Mouse (Mus musculus) layer of hippocampus, adult 2 months (tissue): ENCODE results near the gene Egln1. TPM values are rescaled to one million over a fixed set of nuclear protein-coding genes. Genes with fewer than 3 reads are reported as not detected.
A peak's percentile ranks its signal among the peaks of the same experiment; 100 is the strongest.

Experiments
- DNase-seq, 2 experiments: peaks; one replicate each; pipeline ENCODE4 v3.0.0; 2022; ENCODE audit warnings: low spot score in 2 of 2
- H3K27ac ChIP-seq: fragments of 200-600 bp; 2 replicates; pipeline ENCODE4 v1.8.1; 2022
- H3K4me3 ChIP-seq: fragments of 200-600 bp; 2 replicates; pipeline ENCODE4 v1.8.1; 2022; ENCODE audit warnings: mild to moderate bottlenecking
- CTCF ChIP-seq: fragments of 200-600 bp; conservative IDR thresholded peaks from 2 replicates; pipeline ENCODE4 v1.8.1; 2022; ENCODE audit warnings: antibody characterized with exemption, mild to moderate bottlenecking, moderate library complexity
- total RNA-seq, 2 experiments: library from RNA; stranded (reverse); gene quantifications; 2 replicates each; pipeline ENCODE4 v1.2.3; 2021

Egln1 gene
- total RNA-seq, 2 experiments from 2014 or later: 60.3 to 65.9 TPM

DNA sequence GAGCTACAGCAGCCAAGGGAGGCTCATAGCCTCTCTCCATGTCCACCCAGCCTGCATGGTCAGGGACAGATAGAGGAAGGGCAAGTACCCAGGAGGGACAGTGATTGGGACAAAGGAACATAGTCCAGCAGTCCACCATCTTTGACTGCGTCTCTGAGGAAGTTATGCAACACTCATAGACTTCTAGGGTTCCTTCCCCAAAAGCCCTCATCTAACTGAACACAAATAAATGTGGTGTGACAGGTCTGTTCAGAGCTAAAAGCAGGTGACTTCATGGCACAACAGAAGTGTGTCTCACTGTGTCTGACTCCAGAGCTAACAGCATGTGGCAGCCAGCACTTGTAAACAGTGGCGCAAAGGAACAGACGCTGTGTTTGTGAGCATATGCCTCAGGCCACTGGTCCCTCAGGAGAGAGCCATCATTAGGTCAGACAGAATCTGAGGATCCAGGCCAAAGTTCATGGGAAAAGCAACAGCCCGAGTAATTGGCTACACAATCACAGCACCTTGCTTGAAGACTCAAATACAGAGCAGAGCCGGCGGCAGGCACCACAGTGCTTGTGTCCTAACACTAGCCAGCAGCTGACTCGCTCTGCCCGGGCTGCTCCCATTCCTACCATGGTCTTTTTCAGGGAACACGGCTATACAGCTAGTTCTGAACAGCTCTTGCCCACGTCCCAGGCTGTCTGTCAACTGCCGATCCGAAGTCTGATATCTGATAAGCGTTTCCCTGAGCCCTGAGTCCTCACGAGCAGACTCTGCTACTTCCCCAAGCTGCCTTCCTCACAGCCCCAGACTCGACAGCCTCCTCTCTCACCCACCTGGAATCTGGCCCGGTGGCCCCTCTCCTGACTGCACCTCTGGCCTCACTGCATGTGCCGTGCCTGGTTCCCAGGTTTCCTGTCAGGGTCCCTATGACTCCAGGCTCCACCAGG, 36.9 kb downstream of the Egln1 start:
- no peak for DNase-seq
- H3K27ac ChIP-seq: 0 out of 2 replicates have a peak overlapping the region, but pooled peaks have one; percentile 18
- no peak overlapping the region for H3K4me3 ChIP-seq
- TF ChIP-seq CTCF: no peak

DNA sequence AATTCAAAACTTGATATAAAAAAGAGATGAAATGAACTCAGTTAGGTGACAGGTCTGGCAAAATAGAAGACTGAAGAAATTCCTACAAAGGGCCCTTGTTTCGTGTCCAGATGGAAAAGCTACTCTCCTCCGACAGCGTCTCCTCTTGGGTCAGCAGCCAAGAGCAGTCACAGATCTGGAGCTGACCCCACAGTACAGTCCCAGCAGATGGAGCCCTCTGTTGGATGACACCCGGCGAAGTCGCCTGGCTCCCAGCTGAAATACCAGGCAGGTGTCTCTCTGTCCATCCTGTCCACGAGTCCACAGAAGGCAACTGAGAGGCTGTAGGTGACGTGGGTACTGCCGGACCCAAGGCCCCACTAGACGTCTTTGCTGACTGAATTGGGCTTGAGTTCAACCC, 38.8 kb downstream of the Egln1 start:
- H3K27ac ChIP-seq: no peak overlapping the region

DNA sequence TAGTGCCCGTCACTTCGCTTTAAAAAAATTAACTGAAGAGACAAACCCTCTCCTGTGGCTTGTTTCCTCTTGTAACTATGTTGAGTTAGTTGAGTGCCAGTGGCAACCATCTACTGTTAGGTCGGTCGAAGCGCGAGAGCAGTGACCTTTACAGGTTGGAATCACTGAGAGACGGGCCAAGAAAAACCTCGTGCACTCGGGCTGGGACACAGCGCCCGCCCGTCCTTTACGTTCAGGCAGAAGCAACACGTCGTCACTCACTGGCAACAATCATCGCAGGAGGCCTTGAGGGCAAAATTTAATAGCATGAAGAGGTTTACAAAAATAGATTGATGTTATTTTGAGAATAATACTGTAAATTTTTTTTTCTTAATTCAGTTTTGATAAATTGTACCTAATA, 39.2 kb downstream of the Egln1 start:
- no peak overlapping the region for H3K4me3 ChIP-seq
- no peak overlapping the region for H3K27ac ChIP-seq
- DNase-seq: no peak
- no peak for TF ChIP-seq CTCF

More for the DNA sequence above, 38.8 kb downstream of the Egln1 start:
- TF ChIP-seq CTCF: peak; percentile 23; the same call in 1 of the 2 replicates
- H3K4me3 ChIP-seq: no peak overlapping the region
- DNase-seq: no peak

DNA sequence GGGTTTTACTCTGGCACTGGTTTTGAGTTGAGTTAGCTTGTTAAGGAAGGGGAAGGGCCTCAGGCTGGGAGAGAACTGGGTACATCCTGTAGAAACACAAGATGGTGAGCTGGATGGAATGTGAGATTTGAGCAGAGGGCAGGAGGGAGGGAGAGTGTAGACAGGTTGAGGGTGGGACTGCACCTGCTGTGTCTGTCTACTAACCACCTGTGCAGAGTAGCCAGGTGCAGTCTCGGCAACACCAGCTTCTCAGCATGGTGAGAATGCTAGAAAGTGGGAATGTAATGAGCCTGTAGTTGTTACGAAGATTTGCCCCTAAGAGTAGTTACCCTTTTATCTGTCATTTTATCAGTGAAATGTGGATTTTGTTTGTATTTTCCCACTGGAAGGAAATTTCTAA, 43.6 kb downstream of the Egln1 start:
- TF ChIP-seq CTCF: no peak
- Histone ChIP-seq H3K4me3 (no peak overlapping the region), H3K27ac (no peak overlapping the region)
- no peak for DNase-seq

DNA sequence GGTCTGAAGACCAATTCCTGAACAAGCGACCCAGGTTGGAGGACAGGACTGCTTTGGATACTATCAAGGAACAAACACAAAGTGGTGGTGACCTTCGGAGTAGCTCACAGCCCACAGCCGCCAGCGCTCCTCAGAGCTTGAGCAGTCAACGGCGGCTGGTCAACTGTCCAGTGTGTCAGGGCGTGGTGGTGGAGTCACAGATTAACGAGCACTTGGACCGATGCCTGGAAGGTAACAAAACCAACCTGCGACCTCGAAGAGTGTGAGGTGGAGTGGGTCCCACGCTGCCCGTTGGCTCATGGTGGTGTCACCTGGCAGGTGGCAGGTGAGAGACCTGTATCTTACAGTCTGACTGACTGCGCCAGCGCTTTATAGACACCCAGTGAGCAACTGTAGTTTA, 45.9 kb downstream of the Egln1 start:
- Histone ChIP-seq H3K4me3 (no peak overlapping the region), H3K27ac (no peak overlapping the region)
- TF ChIP-seq CTCF: no peak
- DNase-seq: no peak

DNA sequence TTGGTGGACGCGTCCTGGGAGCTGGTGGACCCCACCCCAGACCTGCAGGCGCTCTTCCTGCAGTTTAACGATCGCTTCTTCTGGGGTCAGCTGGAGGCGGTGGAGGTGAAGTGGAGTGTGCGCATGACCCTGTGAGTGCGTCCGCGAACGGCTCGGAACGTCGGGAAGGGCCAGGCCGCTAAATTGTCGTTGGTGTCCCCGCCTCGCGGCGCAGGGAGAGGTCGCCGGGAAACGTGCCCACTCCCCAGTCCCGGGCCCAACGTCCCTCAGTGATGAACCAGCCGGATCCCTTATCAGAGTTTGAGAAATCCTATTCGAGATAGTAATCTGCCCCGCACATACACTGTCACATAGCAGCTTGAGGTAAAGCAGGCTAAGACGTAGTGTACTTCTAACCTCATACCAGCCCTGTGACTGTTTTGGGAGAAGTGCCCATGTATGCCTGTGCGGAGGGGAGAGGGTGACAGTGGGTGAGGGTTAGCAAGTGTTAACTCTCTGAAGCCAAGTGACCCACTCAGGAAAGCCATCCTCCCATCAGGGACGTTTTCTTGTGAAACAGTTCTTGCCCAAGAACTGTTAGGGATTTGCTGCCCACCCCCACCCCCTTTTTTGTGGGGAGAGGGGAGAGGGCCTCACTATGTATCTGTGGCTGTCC, 50.7 kb downstream of the Egln1 start:
- no peak for TF ChIP-seq CTCF
- no peak for DNase-seq
- peak overlapping the region; percentile 97 for H3K27ac ChIP-seq
- peak overlapping the region; percentile 67 for H3K4me3 ChIP-seq

DNA sequence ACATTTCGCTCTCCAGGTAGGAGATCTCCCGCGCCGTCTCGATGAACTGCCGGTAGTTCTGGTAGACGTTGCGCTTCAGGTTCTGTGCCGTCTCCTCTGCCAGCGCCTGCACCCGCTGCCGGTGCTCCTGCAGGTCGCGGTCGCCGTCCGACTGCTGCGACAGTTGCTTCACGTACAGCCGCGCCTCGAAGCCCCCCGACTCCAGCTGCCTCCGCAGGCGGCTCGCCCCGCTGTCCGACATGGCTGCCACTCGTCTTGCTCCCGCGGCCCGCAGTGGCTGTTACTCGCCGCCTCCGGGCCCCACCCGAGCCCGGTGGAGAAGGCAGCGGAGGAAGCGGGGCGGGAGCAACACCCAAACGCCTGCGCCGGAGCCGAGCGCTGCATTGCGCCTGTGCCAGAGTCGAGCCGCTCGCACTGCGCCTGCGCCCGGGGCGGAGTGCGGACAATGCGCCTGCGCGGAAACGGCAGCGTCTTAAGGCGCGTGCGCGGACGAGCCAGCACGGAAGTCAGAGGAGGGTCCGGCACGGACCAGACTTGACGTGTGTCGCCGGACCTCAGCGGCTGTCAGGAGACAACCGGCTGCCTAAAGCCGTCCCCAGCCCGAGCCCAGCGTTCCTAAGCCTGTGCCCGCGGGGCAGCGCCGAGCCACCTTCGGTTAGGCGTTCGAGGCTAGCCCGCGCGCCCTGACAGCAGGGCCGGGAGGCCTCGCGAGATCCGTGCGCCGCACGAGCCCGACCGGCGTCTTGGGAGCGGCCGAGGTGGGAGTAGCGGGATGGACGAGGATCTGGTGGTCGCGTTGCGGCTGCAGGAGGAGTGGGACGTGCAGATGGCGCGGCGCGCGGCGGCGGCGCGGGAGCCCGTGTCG, 51.5 kb downstream of the Egln1 start, which contains the start of the genes Exoc8 and Sprtn:
TSS of gene Exoc8 (minus strand) at position 320 of the 865 bp plus-strand sequence.
TSS of gene Sprtn (plus strand) at position 501 of the 865 bp plus-strand sequence.
- H3K4me3 ChIP-seq: peak within 1 kb of the TSS; percentile 67
- H3K27ac ChIP-seq: peak within 1 kb of the TSS; percentile 97
- TF ChIP-seq CTCF: no peak
- peak; percentile 97 to 99 for DNase-seq

DNA sequence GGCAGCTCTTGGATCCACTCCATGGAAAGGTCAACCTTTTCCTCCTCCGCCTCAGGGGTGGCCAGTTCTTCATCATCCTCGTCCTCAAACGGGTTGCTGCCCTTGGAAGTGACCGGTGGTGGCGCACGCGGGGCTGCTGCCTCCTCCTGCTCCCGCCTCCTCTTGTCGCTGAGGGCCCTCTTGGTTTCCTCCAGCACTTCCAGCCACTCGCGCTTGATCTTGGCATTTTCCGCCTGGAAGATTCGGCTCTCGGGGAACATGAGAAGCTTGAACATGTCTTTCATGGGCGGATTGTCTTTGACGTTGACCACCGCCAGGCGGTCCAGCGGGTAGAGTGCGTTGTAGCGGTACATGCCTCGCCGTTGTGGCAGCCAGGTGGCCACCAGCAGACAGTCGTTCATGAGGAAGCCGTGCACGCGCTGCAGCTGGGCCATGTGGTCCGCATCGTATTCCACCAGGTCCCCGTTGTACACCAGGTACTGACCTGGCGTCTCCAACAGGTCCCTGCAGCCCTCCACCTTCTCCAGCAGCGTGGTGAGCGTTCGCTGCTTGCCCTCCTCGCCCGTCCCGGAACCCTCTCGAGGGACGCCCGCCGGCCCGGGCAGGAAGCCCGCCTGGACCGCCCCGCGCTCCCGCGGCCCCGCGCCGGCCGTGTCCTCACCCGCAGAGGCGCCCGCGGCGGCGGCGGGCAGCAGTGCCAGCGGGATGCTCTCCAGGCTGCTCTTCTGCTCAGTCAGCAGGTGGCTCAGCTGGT, 52.3 kb downstream of the Egln1 start:
- peak; percentile 68 to 70 for DNase-seq
- H3K4me3 ChIP-seq: peak overlapping the region; percentile 67
- peak overlapping the region; percentile 97 for H3K27ac ChIP-seq
- peak; percentile 81 for TF ChIP-seq CTCF

DNA sequence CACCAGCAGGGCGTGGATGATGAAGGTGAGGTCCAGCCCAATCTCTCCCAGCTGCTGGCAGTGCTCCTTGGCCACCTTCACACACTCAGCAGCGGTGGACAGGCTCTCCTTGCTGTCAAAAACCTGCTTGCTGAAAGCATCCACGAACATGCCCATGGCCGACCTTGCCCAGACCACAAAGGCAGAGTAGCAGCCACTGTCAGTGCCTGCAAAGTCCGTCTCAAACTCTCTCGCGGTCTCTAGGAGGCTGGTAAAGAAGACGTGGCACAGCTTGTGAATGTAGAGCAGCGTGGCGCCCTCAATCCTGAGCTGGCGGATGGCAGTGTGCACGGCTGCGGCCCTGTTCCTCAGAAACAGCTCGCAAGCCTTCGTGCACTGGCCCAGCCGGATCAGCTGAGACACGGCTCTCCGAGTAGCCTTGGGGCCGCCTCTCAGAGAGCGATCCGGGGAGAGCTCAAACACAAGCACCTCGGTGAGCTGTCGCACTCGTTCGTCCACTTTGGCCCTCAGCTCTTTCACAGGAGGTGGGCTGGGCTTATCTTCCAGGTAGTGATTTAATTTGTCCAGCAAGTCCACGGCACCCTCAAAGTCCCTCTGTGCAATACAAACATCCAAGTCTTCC, 53.0 kb downstream of the Egln1 start:
- peak overlapping the region; percentile 97 for H3K27ac ChIP-seq
- no peak for DNase-seq
- H3K4me3 ChIP-seq: peak overlapping the region; percentile 67
- TF ChIP-seq CTCF: no peak

DNA sequence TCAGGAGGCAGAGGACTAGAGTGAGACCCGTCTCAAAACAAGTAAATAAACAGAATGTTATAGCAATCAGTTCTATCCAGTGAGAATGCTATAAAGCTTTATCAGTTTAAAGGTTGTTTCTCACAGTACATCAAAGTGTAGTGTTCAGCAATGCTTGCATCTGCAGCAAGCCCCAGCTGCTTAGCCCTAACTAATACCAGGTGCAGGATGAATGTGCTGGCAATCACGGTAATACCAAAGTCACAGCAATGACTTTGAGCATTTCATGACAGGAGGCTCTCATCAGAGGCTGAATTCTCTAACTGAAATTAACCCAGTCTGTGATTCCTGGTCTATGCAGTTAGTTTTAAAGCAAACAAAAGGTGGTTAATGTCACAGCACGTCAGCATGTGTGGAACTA, 56.5 kb downstream of the Egln1 start:
- Histone ChIP-seq H3K4me3 (no peak overlapping the region), H3K27ac (0 out of 2 replicates have a peak overlapping the region, but pooled peaks have one; percentile 24)
- TF ChIP-seq CTCF: no peak
- DNase-seq: no peak

DNA sequence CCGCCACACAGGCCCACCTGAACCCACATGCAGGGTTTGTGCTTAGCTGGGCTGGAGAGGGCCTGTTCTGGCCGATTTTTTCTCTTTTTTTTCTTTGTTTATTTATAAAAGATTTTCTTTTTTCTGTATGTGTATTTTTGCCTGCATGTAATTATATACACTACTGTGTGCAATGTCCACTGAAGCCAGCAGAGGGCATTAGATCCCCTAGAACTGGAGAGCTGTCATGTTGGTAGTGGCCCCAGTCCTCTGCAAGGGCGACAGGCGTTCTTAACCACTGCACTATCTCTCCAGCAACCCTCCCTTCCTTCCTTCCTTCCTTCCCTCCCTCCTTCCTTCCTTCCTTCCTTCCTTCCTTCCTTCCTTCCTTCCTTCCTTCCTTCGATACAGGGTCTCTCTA, 60.7 kb downstream of the Egln1 start:
- Histone ChIP-seq H3K27ac (no peak overlapping the region), H3K4me3 (no peak overlapping the region)
- DNase-seq: no peak
- peak; percentile 56 for TF ChIP-seq CTCF
